Mouse (Mus musculus): ENCODE results near the gene Map3k5. TPM values are rescaled to one million over a fixed set of nuclear protein-coding genes. Genes with fewer than 3 reads are reported as not detected.

The Map3k5 gene
- polyA plus RNA-seq, 1 experiment from 2014 or later: 1.4 TPM

DNA sequence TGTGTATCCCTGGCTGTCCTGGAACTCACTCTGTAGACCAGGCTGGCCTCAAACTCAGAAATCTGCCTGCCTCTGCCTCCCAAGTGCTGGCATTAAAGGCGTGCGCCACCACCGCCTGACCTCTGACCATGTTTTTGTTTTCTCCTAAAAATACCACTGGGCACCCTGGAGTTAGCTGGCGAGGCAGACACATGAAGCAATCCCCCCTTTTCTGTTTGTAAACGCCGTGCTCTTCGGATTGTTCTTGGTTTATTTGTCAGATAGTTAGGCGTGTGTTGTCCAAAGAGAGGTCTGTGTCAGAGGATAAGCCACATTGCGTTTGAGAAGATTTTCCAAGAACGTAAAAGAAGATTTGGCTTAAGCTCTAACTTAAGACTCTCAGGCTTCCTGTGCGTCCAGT, 14.1 kb downstream of the Map3k5 start:
- Histone ChIP-seq H3K4me1 (no peaks in the 10 kb centered on the region), H3K36me3 (no peaks in the 10 kb centered on the region), H3K4me2 (no peak overlapping the region), H3K27ac (no peak overlapping the region), H3K9me3 (no peaks in the 10 kb centered on the region), H3K9ac (no peak overlapping the region), H3K4me3 (no peak overlapping the region), H3K27me3 (no peaks in the 10 kb centered on the region)
- 89% methylated on average over 11 of the region's 11 CpGs for WGBS
- no peak for ATAC-seq (ENCODE audit: insufficient number of reproducible peaks, low FRiP score, low TSS enrichment, low read depth)

DNA sequence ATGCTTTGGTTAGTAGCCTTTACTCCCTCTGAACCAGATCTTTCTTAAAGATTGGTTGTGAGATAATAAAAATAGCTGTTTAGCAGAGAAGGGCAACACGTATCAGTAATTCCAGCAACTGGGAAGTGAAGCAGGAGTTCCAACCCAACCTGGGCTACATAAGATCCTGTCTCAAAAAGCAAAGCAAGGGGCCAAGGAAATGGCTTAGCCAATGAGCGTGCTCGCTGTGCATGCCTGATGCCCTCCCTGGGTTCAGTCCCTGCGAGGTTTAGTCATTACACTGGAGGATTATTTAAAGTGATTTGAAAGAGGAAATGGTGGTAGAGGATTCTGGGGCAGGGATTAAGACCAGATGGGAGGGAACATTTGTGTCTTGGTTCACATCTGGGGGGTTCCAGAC, 14.8 kb downstream of the Map3k5 start:
- ATAC-seq (ENCODE audit: insufficient number of reproducible peaks, low FRiP score, low TSS enrichment, low read depth): no peak
- H3K27me3 ChIP-seq: no peaks in the 10 kb centered on the region
- no peak overlapping the region for H3K9ac ChIP-seq
- WGBS: 75% methylated on average over 4 of the region's 4 CpGs
- H3K4me3 ChIP-seq: no peak overlapping the region
- no peaks in the 10 kb centered on the region for H3K9me3 ChIP-seq
- H3K4me2 ChIP-seq: no peak overlapping the region
- no peaks in the 10 kb centered on the region for H3K36me3 ChIP-seq
- no peak overlapping the region for H3K27ac ChIP-seq
- H3K4me1 ChIP-seq: no peaks in the 10 kb centered on the region

DNA sequence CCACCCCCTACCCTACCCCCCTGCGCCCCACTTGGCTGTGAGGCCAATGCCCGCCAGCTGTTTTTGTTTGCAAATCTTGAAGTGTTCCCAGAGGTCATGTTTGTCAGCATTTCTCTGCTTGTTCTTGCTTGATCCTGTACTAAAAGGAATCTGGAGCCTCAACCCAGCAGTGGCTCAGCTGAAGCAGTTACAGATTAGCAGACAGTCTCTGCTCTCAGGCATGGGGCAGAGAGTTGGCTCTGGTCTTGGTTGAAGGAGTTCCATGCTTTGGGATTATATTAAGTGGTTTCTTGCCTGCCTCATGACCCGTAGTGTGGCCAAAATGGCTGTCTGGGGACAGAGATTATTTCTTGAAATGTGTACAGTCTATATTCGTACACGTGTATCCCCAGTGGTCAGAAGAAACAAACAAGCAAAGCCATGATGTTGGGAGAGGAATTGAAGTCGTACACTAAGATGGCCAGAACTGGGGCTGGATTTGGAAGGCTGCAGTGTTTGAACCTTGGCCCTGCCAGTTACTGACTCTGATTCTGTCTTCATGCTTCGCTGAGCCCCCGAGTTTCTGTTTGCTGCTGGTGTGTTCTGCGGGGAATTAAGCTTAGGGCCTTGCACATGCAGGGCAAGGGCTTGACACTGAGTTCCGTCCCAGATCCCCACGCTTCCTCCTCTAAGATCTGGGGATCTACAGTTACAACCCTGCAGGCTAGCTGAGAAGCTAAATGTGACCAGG, 18.9 kb downstream of the Map3k5 start:
- WGBS: 85% methylated on average over 11 of the region's 11 CpGs
- no peaks in the 10 kb centered on the region for H3K9me3 ChIP-seq
- H3K27me3 ChIP-seq: no peaks in the 10 kb centered on the region
- no peak overlapping the region for H3K4me2 ChIP-seq
- H3K4me1 ChIP-seq: 0 out of 2 replicates have a peak, but pooled peaks cover 3% of the 10 kb centered on the region
- H3K9ac ChIP-seq: no peak overlapping the region
- H3K4me3 ChIP-seq: no peak overlapping the region
- no peak overlapping the region; the same call in 1 of the 2 replicates for H3K27ac ChIP-seq
- H3K36me3 ChIP-seq: no peaks in the 10 kb centered on the region
- no peak for ATAC-seq (ENCODE audit: insufficient number of reproducible peaks, low FRiP score, low TSS enrichment, low read depth)

DNA sequence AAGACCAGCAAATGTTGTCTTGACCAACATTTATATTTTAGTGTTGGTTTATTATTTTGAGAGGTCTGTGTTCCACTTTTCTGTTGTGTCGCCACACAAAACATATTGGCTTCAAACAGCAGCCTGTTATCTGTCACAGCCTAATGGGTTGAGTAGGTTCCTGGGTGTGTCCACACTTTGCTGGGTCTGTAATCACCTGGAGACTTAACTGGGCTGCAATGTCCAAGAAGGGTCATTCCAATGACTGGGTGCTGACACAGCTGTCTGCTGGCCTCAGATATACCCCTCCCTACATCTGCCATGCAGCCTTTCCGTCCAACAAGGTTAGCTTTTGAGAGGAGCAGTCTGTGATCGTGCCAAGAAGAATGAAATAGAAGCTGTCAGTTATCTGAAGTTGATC, 20.3 kb downstream of the Map3k5 start:
- WGBS: 76% methylated on average over 3 of the region's 3 CpGs
- Histone ChIP-seq H3K4me1 (0 out of 2 replicates have a peak, but pooled peaks cover 3% of the 10 kb centered on the region), H3K9me3 (no peaks in the 10 kb centered on the region), H3K36me3 (no peaks in the 10 kb centered on the region), H3K9ac (no peak overlapping the region), H3K27me3 (no peaks in the 10 kb centered on the region), H3K27ac (no peak overlapping the region), H3K4me3 (no peak overlapping the region), H3K4me2 (no peak overlapping the region)
- ATAC-seq (ENCODE audit: insufficient number of reproducible peaks, low FRiP score, low TSS enrichment, low read depth): no peak

DNA sequence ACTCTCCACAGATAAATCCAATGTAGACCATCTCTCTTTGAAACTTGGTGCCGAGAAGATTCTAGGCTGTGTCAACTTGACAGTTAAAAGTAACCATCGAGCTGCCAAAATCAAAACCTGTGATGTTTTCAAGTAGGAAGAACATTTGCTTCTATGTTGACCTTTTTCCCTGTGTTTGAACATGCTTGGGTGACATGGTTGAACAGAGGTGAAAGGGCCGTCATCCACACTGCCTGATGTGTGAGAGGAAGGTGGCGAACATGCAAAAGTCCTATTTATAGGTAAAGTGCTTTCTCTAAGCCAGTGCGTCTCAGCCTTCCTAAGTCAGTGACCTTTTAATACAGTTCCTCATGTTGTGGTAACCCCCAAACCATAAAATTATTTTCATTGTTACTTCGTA, 21.5 kb downstream of the Map3k5 start:
- 0 out of 2 replicates have a peak, but pooled peaks cover 3% of the 10 kb centered on the region for H3K4me1 ChIP-seq
- ATAC-seq (ENCODE audit: insufficient number of reproducible peaks, low FRiP score, low TSS enrichment, low read depth): no peak
- no peaks in the 10 kb centered on the region for H3K9me3 ChIP-seq
- no peak overlapping the region for H3K9ac ChIP-seq
- H3K4me3 ChIP-seq: no peak overlapping the region
- no peak overlapping the region for H3K4me2 ChIP-seq
- no peaks in the 10 kb centered on the region for H3K27me3 ChIP-seq
- no peak overlapping the region for H3K27ac ChIP-seq
- H3K36me3 ChIP-seq: no peaks in the 10 kb centered on the region
- 86% methylated on average over 6 of the region's 6 CpGs for WGBS

DNA sequence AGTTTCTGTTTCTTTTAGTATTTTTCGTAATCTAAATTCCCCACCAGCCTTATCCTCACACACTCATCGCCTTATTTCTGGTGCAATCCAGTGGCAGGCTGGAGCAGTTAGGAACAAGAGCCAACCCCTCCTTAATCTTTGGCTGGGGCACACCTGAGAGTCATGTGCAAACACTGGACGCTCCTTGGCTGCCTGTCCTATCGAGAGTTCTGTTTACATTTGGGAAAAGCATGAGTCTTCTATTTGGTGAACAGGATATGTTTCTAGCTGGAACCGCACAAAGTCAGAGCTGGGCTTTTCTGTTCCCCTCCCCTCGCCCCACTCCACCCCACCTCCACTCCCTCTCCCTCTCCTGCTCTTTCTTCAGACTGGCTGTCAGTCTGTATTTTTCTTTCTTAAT, 22.5 kb downstream of the Map3k5 start:
- Histone ChIP-seq H3K4me1 (0 out of 2 replicates have a peak, but pooled peaks cover 3% of the 10 kb centered on the region), H3K27me3 (no peaks in the 10 kb centered on the region), H3K4me2 (no peak overlapping the region), H3K4me3 (no peak overlapping the region), H3K27ac (no peak overlapping the region), H3K9ac (no peak overlapping the region), H3K9me3 (no peaks in the 10 kb centered on the region), H3K36me3 (no peaks in the 10 kb centered on the region)
- no peak for ATAC-seq (ENCODE audit: insufficient number of reproducible peaks, low FRiP score, low TSS enrichment, low read depth)
- WGBS: 61% methylated on average over 6 of the region's 6 CpGs

DNA sequence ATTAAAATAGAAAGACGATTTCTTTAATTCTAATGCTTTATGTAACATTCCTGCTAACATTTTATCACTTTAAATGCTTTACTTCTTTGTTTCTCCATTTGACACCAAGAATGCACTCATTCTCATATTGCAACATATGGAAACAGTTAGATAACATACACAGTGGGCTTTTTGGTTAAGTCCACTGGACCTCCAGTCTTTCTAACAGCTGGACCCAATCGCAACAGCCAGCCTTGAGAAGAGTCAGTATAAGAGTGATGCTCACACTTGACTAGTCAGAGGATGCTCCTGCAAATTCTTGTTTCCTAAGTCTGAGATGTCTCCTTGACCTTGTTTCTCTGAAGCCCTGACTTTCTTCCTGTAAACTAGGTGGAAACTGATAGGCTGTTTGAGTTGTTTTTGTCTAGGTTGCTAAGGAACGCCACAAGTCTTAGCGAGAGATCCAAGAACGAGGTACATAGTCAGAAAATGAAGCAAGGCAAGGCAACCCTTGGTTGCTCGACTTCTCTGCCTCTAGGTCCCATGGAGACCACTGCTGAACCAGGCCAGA, 26.6 kb downstream of the Map3k5 start:
- Histone ChIP-seq H3K4me2 (no peak overlapping the region), H3K4me1 (peaks cover 9% of the 10 kb centered on the region; the same call in 1 of the 2 replicates), H3K4me3 (no peak overlapping the region), H3K9me3 (no peaks in the 10 kb centered on the region), H3K27ac (no peak overlapping the region), H3K36me3 (no peaks in the 10 kb centered on the region), H3K27me3 (no peaks in the 10 kb centered on the region), H3K9ac (no peak overlapping the region)
- no peak for ATAC-seq (ENCODE audit: insufficient number of reproducible peaks, low FRiP score, low TSS enrichment, low read depth)
- WGBS: 62% methylated on average over 6 of the region's 6 CpGs

DNA sequence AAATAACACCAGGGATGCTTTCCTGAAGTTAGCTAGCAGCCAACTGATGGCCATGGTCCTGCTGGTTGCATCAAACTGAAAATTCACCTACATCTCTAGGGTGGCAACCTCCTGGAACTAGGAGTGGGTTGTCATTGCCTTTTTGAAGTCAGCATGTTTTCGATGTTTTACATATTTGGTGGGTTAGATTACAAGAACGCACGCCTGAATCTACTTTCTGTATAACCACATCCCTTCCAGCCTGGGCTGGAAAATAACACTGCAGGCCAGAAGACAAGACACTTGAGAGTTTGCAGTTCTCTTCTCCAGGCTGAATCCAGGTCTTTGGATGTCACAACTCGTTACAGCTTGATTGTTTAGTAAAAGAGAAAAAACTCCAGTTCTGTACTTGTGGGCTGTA, 28.5 kb downstream of the Map3k5 start:
- 66% methylated on average over 4 of the region's 4 CpGs for WGBS
- no peak for ATAC-seq (ENCODE audit: insufficient number of reproducible peaks, low FRiP score, low TSS enrichment, low read depth)
- H3K27ac ChIP-seq: no peak overlapping the region
- no peak overlapping the region for H3K4me3 ChIP-seq
- H3K27me3 ChIP-seq: no peaks in the 10 kb centered on the region
- H3K9me3 ChIP-seq: no peaks in the 10 kb centered on the region
- peaks cover 9% of the 10 kb centered on the region; the same call in 1 of the 2 replicates for H3K4me1 ChIP-seq
- no peak overlapping the region for H3K9ac ChIP-seq
- H3K36me3 ChIP-seq: no peaks in the 10 kb centered on the region
- no peak overlapping the region for H3K4me2 ChIP-seq

DNA sequence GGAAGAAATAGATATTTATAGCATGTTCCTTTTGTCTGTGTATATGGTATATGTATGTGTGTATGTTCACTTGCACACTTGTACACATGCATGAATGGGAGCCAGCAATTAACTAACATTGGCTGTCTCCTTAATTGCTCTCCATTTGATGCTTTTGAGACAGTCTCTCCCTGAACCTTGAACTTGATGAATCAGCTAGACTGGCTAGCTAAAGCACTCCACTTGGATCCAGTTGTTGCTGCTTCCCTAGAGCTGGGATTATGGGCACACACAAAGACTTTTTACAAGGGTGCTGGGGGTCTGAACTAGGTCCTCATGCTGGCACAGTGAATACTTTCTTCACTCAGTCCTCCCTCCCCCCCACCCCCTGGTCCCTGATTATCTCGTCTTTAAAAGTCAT, 28.9 kb downstream of the Map3k5 start:
- Histone ChIP-seq H3K36me3 (no peaks in the 10 kb centered on the region), H3K4me2 (no peak overlapping the region), H3K4me3 (no peak overlapping the region), H3K9ac (no peak overlapping the region), H3K27ac (no peak overlapping the region), H3K9me3 (no peaks in the 10 kb centered on the region), H3K27me3 (no peaks in the 10 kb centered on the region), H3K4me1 (peaks cover 9% of the 10 kb centered on the region; the same call in 1 of the 2 replicates)
- no peak for ATAC-seq (ENCODE audit: insufficient number of reproducible peaks, low FRiP score, low TSS enrichment, low read depth)
- WGBS: 54% methylated on average over 1 of the region's 1 CpGs

DNA sequence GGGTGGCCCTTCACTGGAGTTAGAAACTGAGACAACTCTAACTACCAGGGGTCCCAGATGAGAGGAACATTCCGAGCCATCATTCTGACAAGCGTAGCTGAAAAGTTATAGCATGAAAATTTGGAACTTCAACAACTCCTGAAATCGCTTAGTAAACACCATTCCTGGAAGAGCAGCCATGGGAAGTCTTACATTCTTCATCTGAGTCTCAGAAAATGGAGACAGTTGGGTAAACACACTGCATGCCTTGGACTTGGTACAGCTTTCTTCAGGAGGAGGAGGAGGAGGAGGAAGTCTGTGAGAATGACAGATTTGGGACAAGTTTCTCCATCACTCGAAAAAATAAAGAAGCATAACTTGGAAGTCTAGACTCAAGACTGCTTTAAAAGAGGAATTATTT, 29.8 kb downstream of the Map3k5 start:
- Histone ChIP-seq H3K36me3 (no peaks in the 10 kb centered on the region), H3K27me3 (no peaks in the 10 kb centered on the region), H3K4me1 (peaks cover 9% of the 10 kb centered on the region; the same call in 1 of the 2 replicates), H3K4me3 (no peak overlapping the region), H3K4me2 (no peak overlapping the region), H3K27ac (no peak overlapping the region), H3K9ac (no peak overlapping the region), H3K9me3 (no peaks in the 10 kb centered on the region)
- no peak for ATAC-seq (ENCODE audit: insufficient number of reproducible peaks, low FRiP score, low TSS enrichment, low read depth)
- 80% methylated on average over 4 of the region's 4 CpGs for WGBS

DNA sequence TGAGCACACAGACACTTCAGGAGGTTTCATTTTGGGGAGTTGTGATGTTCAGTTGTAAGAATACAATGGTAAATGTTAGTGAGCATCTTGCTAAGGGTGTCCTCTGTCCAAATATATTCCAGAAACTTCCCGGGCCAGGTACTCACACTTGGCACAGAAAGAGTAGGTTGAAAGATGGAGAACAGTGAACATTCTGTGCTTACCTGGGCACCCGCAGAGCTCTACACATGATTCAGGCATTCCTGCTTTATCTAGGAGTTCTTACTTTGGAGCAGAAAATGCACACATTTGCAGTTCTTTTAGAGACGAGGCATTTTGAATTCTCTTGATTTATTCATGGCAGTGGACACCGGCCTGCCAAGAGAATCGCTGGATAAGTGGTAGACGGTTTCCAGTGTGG, 32.3 kb downstream of the Map3k5 start:
- no peaks in the 10 kb centered on the region for H3K27me3 ChIP-seq
- peaks cover 9% of the 10 kb centered on the region; the same call in 1 of the 2 replicates for H3K4me1 ChIP-seq
- H3K9me3 ChIP-seq: no peaks in the 10 kb centered on the region
- ATAC-seq (ENCODE audit: insufficient number of reproducible peaks, low FRiP score, low TSS enrichment, low read depth): no peak
- H3K36me3 ChIP-seq: no peaks in the 10 kb centered on the region
- WGBS: 69% methylated on average over 6 of the region's 6 CpGs
- H3K4me2 ChIP-seq: no peak overlapping the region
- no peak overlapping the region for H3K9ac ChIP-seq
- H3K27ac ChIP-seq: no peak overlapping the region
- no peak overlapping the region for H3K4me3 ChIP-seq

DNA sequence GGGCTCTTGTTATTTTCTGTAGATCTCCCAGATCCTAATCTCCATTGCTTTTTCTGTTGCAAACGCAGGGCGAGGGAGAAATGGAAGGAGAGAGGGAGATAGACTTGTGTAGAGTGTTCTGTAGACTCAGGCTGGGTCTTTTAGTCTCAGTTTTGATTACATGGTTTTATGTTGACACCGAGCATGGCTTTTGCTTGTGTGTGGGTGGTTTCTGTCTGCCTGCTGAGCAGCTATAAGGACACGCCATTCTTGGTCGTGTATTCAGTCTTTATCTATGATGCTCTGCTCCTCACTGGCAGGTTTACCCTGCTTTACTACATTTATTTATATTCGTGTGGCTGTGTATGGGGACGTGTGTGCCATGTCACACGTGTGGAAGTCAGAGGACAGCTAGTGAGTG, 34.2 kb downstream of the Map3k5 start:
- Histone ChIP-seq H3K4me2 (no peak overlapping the region), H3K9ac (no peak overlapping the region), H3K9me3 (no peaks in the 10 kb centered on the region), H3K27me3 (no peaks in the 10 kb centered on the region), H3K27ac (no peak overlapping the region), H3K4me1 (peaks cover 9% of the 10 kb centered on the region; the same call in 1 of the 2 replicates), H3K36me3 (no peaks in the 10 kb centered on the region), H3K4me3 (no peak overlapping the region)
- WGBS: 74% methylated on average over 8 of the region's 8 CpGs
- ATAC-seq (ENCODE audit: insufficient number of reproducible peaks, low FRiP score, low TSS enrichment, low read depth): no peak

All from limb, embryonic 15.5 days (tissue).